Mouse (Mus musculus): Measurements from ENCODE around the gene St6galnac5.

The St6galnac5 gene

GRCm38 (mm10) chr3:152872054-152872453, 110.0 kb downstream of the St6galnac5 start:
- no peak for DNase-seq (ENCODE audit: inconsistent age in 2 of 2, low spot score in 1 of 2)

GRCm38 (mm10) chr3:152867654-152868525, 114.2 kb downstream of the St6galnac5 start:
- no peak for DNase-seq (ENCODE audit: inconsistent age in 2 of 2, low spot score in 1 of 2)

GRCm38 (mm10) chr3:152866035-152866965, 115.7 kb downstream of the St6galnac5 start:
- DNase-seq (ENCODE audit: inconsistent age in 2 of 2, low spot score in 1 of 2), result no peak

- DNase-seq (ENCODE audit: inconsistent age in 2 of 2, low spot score in 1 of 2), result no peak
Measured at GRCm38 (mm10) chr3:152861978-152862377, 120.1 kb downstream of the St6galnac5 start.

- DNase-seq (ENCODE audit: inconsistent age in 2 of 2, low spot score in 1 of 2), result no peak
Measured at GRCm38 (mm10) chr3:152861450-152861849, 120.6 kb downstream of the St6galnac5 start.

- no peak for DNase-seq (ENCODE audit: inconsistent age in 2 of 2, low spot score in 1 of 2)
Measured at GRCm38 (mm10) chr3:152856095-152856494, 126.0 kb downstream of the St6galnac5 start.

GRCm38 (mm10) chr3:152855006-152855614, 126.9 kb downstream of the St6galnac5 start:
- no peak for DNase-seq (ENCODE audit: inconsistent age in 2 of 2, low spot score in 1 of 2)

- DNase-seq (ENCODE audit: inconsistent age in 2 of 2, low spot score in 1 of 2), result no peak
Measured at GRCm38 (mm10) chr3:152843925-152844324, 138.1 kb downstream of the St6galnac5 start.

GRCm38 (mm10) chr3:152842648-152843047, 139.4 kb downstream of the St6galnac5 start:
- no peak for DNase-seq (ENCODE audit: inconsistent age in 2 of 2, low spot score in 1 of 2)

GRCm38 (mm10) chr3:152841264-152841663, 140.8 kb downstream of the St6galnac5 start:
- DNase-seq (ENCODE audit: inconsistent age in 2 of 2, low spot score in 1 of 2), result no peak

- no peak for DNase-seq (ENCODE audit: inconsistent age in 2 of 2, low spot score in 1 of 2)
Measured at GRCm38 (mm10) chr3:152837938-152838337, 144.1 kb downstream of the St6galnac5 start.

- no peak for DNase-seq (ENCODE audit: inconsistent age in 2 of 2, low spot score in 1 of 2)
Measured at GRCm38 (mm10) chr3:152837407-152837806, 144.6 kb downstream of the St6galnac5 start.

GRCm38 (mm10) chr3:152832436-152832835, 149.6 kb downstream of the St6galnac5 start:
- DNase-seq (ENCODE audit: inconsistent age in 2 of 2, low spot score in 1 of 2), result no peak

GRCm38 (mm10) chr3:152831974-152832373, 150.1 kb downstream of the St6galnac5 start:
- DNase-seq (ENCODE audit: inconsistent age in 2 of 2, low spot score in 1 of 2), result no peak

GRCm38 (mm10) chr3:152831377-152831776, 150.7 kb downstream of the St6galnac5 start:
- DNase-seq (ENCODE audit: inconsistent age in 2 of 2, low spot score in 1 of 2), result no peak

- DNase-seq (ENCODE audit: inconsistent age in 2 of 2, low spot score in 1 of 2), result peak; percentile 73 to 88
Measured at GRCm38 (mm10) chr3:152821202-152821601, 160.8 kb downstream of the St6galnac5 start.

GRCm38 (mm10) chr3:152820406-152820805, 161.6 kb downstream of the St6galnac5 start:
- no peak for DNase-seq (ENCODE audit: inconsistent age in 2 of 2, low spot score in 1 of 2)

- no peak for DNase-seq (ENCODE audit: inconsistent age in 2 of 2, low spot score in 1 of 2)
Measured at GRCm38 (mm10) chr3:152815110-152815509, 166.9 kb downstream of the St6galnac5 start.

GRCm38 (mm10) chr3:152813905-152814304, 168.1 kb downstream of the St6galnac5 start:
- peak; percentile 52 to 71 for DNase-seq (ENCODE audit: inconsistent age in 2 of 2, low spot score in 1 of 2)

- peak in 1 of 2 experiments; percentile 77 for DNase-seq (ENCODE audit: inconsistent age in 2 of 2, low spot score in 1 of 2)
Measured at GRCm38 (mm10) chr3:152799738-152800431, 182.2 kb downstream of the St6galnac5 start.

GRCm38 (mm10) chr3:152797354-152797753, 184.7 kb downstream of the St6galnac5 start:
- no peak for DNase-seq (ENCODE audit: inconsistent age in 2 of 2, low spot score in 1 of 2)
